Mouse (Mus musculus): ENCODE data around the gene B3galt4.
"Not testable (repeated sequence)": the region's sequence is repeated elsewhere in the genome, so short reads cannot be mapped to it uniquely, and the experiment has no call there.

B3galt4 gene

GRCm38 (mm10) chr17:33904835-33905234, 46.5 kb downstream of the B3galt4 start, which contains the start of gene Platr17:
Gene Platr17 (plus strand): TSS chr17:33905135.
- DNase-seq (ENCODE audit: low spot score): not testable (repeated sequence)

GRCm38 (mm10) chr17:33903911-33904651, 47.2 kb downstream of the B3galt4 start:
- DNase-seq (ENCODE audit: low spot score): not testable (repeated sequence)

- no peak for DNase-seq (ENCODE audit: low spot score)
Observed at GRCm38 (mm10) chr17:33902491-33902890, 48.8 kb downstream of the B3galt4 start.

GRCm38 (mm10) chr17:33902079-33902478, 49.2 kb downstream of the B3galt4 start:
- DNase-seq (ENCODE audit: low spot score): no peak

- DNase-seq (ENCODE audit: low spot score): no peak
Observed at GRCm38 (mm10) chr17:33901653-33902052, 49.6 kb downstream of the B3galt4 start.

- DNase-seq (ENCODE audit: low spot score): no peak
Observed at GRCm38 (mm10) chr17:33900989-33901314, 50.3 kb downstream of the B3galt4 start.

GRCm38 (mm10) chr17:33900281-33900988, 50.9 kb downstream of the B3galt4 start:
- DNase-seq (ENCODE audit: low spot score): no peak
